Mouse (Mus musculus): Measurements from ENCODE around the gene Srpk1. TPM values are rescaled to one million over a fixed set of nuclear protein-coding genes. Genes with fewer than 3 reads are reported as not detected.

Gene Srpk1
- polyA plus RNA-seq, 1 experiment from 2014 or later: 75.1 TPM

GRCm38 (mm10) chr17:28546925-28547324 is 75.6 kb downstream of the Srpk1 start:
- no peak overlapping the region for H3K4me3 ChIP-seq
- H3K9me3 ChIP-seq: no peaks in the 10 kb centered on the region
- no peak overlapping the region for H3K9ac ChIP-seq
- no peak for ATAC-seq (ENCODE audit: borderline replicate concordance, extremely low read depth, low FRiP score, low TSS enrichment)
- no peaks in the 10 kb centered on the region for H3K4me1 ChIP-seq
- 74% methylated on average over 1 of the region's 1 CpGs for WGBS
- no peaks in the 10 kb centered on the region for H3K36me3 ChIP-seq
- no peaks in the 10 kb centered on the region for H3K27me3 ChIP-seq
- no peak overlapping the region for H3K27ac ChIP-seq
- no peak overlapping the region for H3K4me2 ChIP-seq

- Histone ChIP-seq H3K9ac (no peak overlapping the region), H3K4me2 (no peak overlapping the region), H3K27ac (no peak overlapping the region), H3K36me3 (no peaks in the 10 kb centered on the region), H3K4me1 (no peaks in the 10 kb centered on the region), H3K9me3 (no peaks in the 10 kb centered on the region; the same call in 1 of the 2 replicates), H3K27me3 (no peaks in the 10 kb centered on the region), H3K4me3 (no peak overlapping the region)
- ATAC-seq (ENCODE audit: borderline replicate concordance, extremely low read depth, low FRiP score, low TSS enrichment): no peak
- 46% methylated on average over 12 of the region's 12 CpGs for WGBS
Measured at GRCm38 (mm10) chr17:28537881-28538280, 84.6 kb downstream of the Srpk1 start.

Small RNA genes within 50 kb of the gene (microRNA-seq; reads per million reads assigned to microRNA genes)
- not detected for gene Mir6969

Other genes starting within 250 kb of the Srpk1 start
- gene Fkbp5, start 105.2 kb downstream of the Srpk1 start, polyA plus RNA-seq (2015; fragmentation: Nextera tagmentation; extraction: Ambion mirVana): 30.7 and 35.1 TPM in 2 replicates
- not detected in 2 replicates for gene Armc12, start 91.9 kb downstream of the Srpk1 start, polyA plus RNA-seq (2015; fragmentation: Nextera tagmentation; extraction: Ambion mirVana)
- not detected in 2 replicates for gene Clpsl2, start 73.3 kb downstream of the Srpk1 start, polyA plus RNA-seq (2015; fragmentation: Nextera tagmentation; extraction: Ambion mirVana)
- gene Clps, start 61.9 kb downstream of the Srpk1 start, polyA plus RNA-seq (2015; fragmentation: Nextera tagmentation; extraction: Ambion mirVana): 0.34 and 9.2 TPM in 2 replicates
- gene Lhfpl5, start 47.1 kb downstream of the Srpk1 start, polyA plus RNA-seq (2015; fragmentation: Nextera tagmentation; extraction: Ambion mirVana): 0.48 and 0.57 TPM in 2 replicates
- 0.47 and 0.58 TPM in 2 replicates for gene Slc26a8, start 67.5 kb upstream of the Srpk1 start, polyA plus RNA-seq (2015; fragmentation: Nextera tagmentation; extraction: Ambion mirVana)
- 53.3 and 55.6 TPM in 2 replicates for gene Mapk14, start 68.6 kb upstream of the Srpk1 start, polyA plus RNA-seq (2015; fragmentation: Nextera tagmentation; extraction: Ambion mirVana)
- gene AC170998.1, start 103.4 kb upstream of the Srpk1 start, polyA plus RNA-seq (2015; fragmentation: Nextera tagmentation; extraction: Ambion mirVana): 2.5 and 3.0 TPM in 2 replicates
- 75.2 and 76.2 TPM in 2 replicates for gene Mapk13, start 146.6 kb upstream of the Srpk1 start, polyA plus RNA-seq (2015; fragmentation: Nextera tagmentation; extraction: Ambion mirVana)
- gene Brpf3, start 178.4 kb upstream of the Srpk1 start, polyA plus RNA-seq (2015; fragmentation: Nextera tagmentation; extraction: Ambion mirVana): 10.3 and 12.9 TPM in 2 replicates
- not detected in 2 replicates for gene Pnpla1, start 235.7 kb upstream of the Srpk1 start, polyA plus RNA-seq (2015; fragmentation: Nextera tagmentation; extraction: Ambion mirVana)

Measured in lung, embryonic 15.5 days (tissue).